Mouse (Mus musculus) lung, postnatal 0 days (tissue): ENCODE data around the gene Tnfaip3. TPM values are rescaled to one million over a fixed set of nuclear protein-coding genes. Genes with fewer than 3 reads are reported as not detected.

Experiments
- ATAC-seq: fragments of 200-750 bp; cut with Nextera tagmentation; 2 replicates; pipeline ENCODE4 v1.8.0; 2017; ENCODE audit warnings: moderate library complexity
- DNase-seq: peaks from one replicate; pipeline ENCODE4 v3.0.0-alpha.2; 2016; ENCODE audit warnings: low spot score
- H3K27ac ChIP-seq: fragments of 300-500 bp; sonication (generic); 2 replicates; pipeline ENCODE4 v1.5.1; 2014; ENCODE audit warnings: antibody characterized with exemption, mild to moderate bottlenecking, low read length, mixed read lengths
- H3K27me3 ChIP-seq: fragments of 300-500 bp; sonication (generic); replicated peaks from 2 replicates; pipeline ENCODE4 v1.6.1; 2014; ENCODE audit warnings: low read length, mixed read lengths; ENCODE audit not compliant: insufficient read depth
- H3K36me3 ChIP-seq: fragments of 300-500 bp; sonication (generic); 2 replicates; pipeline ENCODE4 v1.6.1; 2014; ENCODE audit warnings: low read length, mixed read lengths; ENCODE audit not compliant: insufficient read depth
- H3K4me1 ChIP-seq: fragments of 300-500 bp; sonication (generic); 2 replicates; pipeline ENCODE4 v1.6.1; 2014; ENCODE audit warnings: antibody characterized with exemption, low read depth, low read length, mixed read lengths; ENCODE audit not compliant: insufficient read depth
- H3K4me2 ChIP-seq: fragments of 300-500 bp; sonication (generic); replicated peaks from 2 replicates; pipeline ENCODE4 v1.6.1; 2014; ENCODE audit warnings: low read depth, mild to moderate bottlenecking, low read length, moderate library complexity, mixed read lengths
- H3K4me3 ChIP-seq: fragments of 300-500 bp; sonication (generic); 2 replicates; pipeline ENCODE4 v1.5.1; 2014; ENCODE audit warnings: low read depth, low read length
- H3K9ac ChIP-seq: fragments of 300-500 bp; sonication (generic); replicated peaks from 2 replicates; pipeline ENCODE4 v1.6.1; 2014; ENCODE audit warnings: low read depth, mild to moderate bottlenecking
- H3K9me3 ChIP-seq: fragments of 300-500 bp; sonication (generic); 2 replicates; pipeline ENCODE4 v1.6.1; 2016; ENCODE audit warnings: low read length, mixed read lengths
- CTCF ChIP-seq: IDR thresholded peaks from 2 replicates; pipeline ENCODE4 v1.5.1; 2016; ENCODE audit warnings: antibody characterized with exemption, mild to moderate bottlenecking
- EP300 ChIP-seq: IDR thresholded peaks from 2 replicates; pipeline ENCODE4 v1.6.1; 2016; ENCODE audit warnings: antibody characterized with exemption, mild to moderate bottlenecking, control low read depth
- WGBS: fragments of 180-500 bp; shearing (Covaris S2); extraction: QIAGEN DNeasy Blood & Tissue Kit; methylation state at CpG from one replicate; pipeline ENCODE4 v1.1.7; 2014; 5-methylcytosine and 5-hydroxymethylcytosine counted together
- polyA plus RNA-seq: library from polyadenylated mRNA; unstranded; fragments of >200 nt; fragmentation: Nextera tagmentation; extraction: Ambion mirVana; gene quantifications from 2 replicates; pipeline ENCODE4 v1.2.1, GENCODE M21; 2015

The Tnfaip3 gene
- polyA plus RNA-seq, 1 experiment from 2014 or later, result 4.9 TPM

- H3K27ac ChIP-seq, result no peak overlapping the region
- H3K27me3 ChIP-seq, result no peaks in the 10 kb centered on the region
- H3K36me3 ChIP-seq, result peaks cover 6% of the 10 kb centered on the region
- no peak for DNase-seq
- H3K9me3 ChIP-seq, result no peaks in the 10 kb centered on the region
- H3K4me1 ChIP-seq, result peaks cover 16% of the 10 kb centered on the region; the same call in 1 of the 2 replicates
- H3K4me2 ChIP-seq, result no peak overlapping the region
- no peak overlapping the region for H3K9ac ChIP-seq
- no peak for ATAC-seq
- 66% methylated on average over 7 of the region's 7 CpGs for WGBS
- TF ChIP-seq CTCF (no peak), EP300 (no peak)
- no peak overlapping the region for H3K4me3 ChIP-seq
Observed at GRCm38 (mm10) chr10:19011832-19012440, 3.5 kb downstream of the Tnfaip3 start.

GRCm38 (mm10) chr10:19010414-19010813, 5.0 kb downstream of the Tnfaip3 start:
- Histone ChIP-seq H3K4me1 (peaks cover 16% of the 10 kb centered on the region; the same call in 1 of the 2 replicates), H3K4me2 (no peak overlapping the region), H3K27me3 (no peaks in the 10 kb centered on the region), H3K36me3 (peaks cover 18% of the 10 kb centered on the region), H3K4me3 (no peak overlapping the region), H3K9ac (no peak overlapping the region), H3K9me3 (no peaks in the 10 kb centered on the region), H3K27ac (no peak overlapping the region)
- DNase-seq (no peak), ATAC-seq (no peak)
- TF ChIP-seq EP300 (no peak), CTCF (no peak)
- WGBS, result 87% methylated on average over 8 of the region's 8 CpGs

GRCm38 (mm10) chr10:19009186-19009672, 6.2 kb downstream of the Tnfaip3 start:
- WGBS, result 23% methylated on average over 8 of the region's 8 CpGs
- Histone ChIP-seq H3K36me3 (peaks cover 30% of the 10 kb centered on the region), H3K4me3 (no peak overlapping the region), H3K4me1 (peaks cover 13% of the 10 kb centered on the region; the same call in 1 of the 2 replicates), H3K4me2 (peak overlapping the region; percentile 25; the same call in 1 of the 2 replicates), H3K9me3 (no peaks in the 10 kb centered on the region), H3K27me3 (no peaks in the 10 kb centered on the region), H3K27ac (no peak overlapping the region), H3K9ac (no peak overlapping the region)
- DNase-seq, result peak; percentile 81
- no peak for TF ChIP-seq CTCF
- TF ChIP-seq EP300, result peak; percentile 78
- peak; percentile 80 for ATAC-seq

- Histone ChIP-seq H3K27ac (peak overlapping the region; percentile 52; the same call in 1 of the 2 replicates), H3K36me3 (peaks cover 35% of the 10 kb centered on the region), H3K9me3 (no peaks in the 10 kb centered on the region), H3K4me3 (no peak overlapping the region), H3K4me1 (peaks cover 12% of the 10 kb centered on the region; the same call in 1 of the 2 replicates), H3K9ac (no peak overlapping the region), H3K4me2 (no peak overlapping the region; the same call in 1 of the 2 replicates), H3K27me3 (no peaks in the 10 kb centered on the region)
- 70% methylated on average over 4 of the region's 4 CpGs for WGBS
- TF ChIP-seq CTCF (no peak), EP300 (no peak)
- no peak for DNase-seq
- ATAC-seq, result peak; percentile 49
Observed at GRCm38 (mm10) chr10:19008607-19008940, 6.9 kb downstream of the Tnfaip3 start.

- H3K27ac ChIP-seq, result peak overlapping the region; percentile 52; the same call in 1 of the 2 replicates
- H3K27me3 ChIP-seq, result no peaks in the 10 kb centered on the region
- H3K4me2 ChIP-seq, result no peak overlapping the region
- H3K9me3 ChIP-seq, result no peaks in the 10 kb centered on the region
- WGBS, result 51% methylated on average over 8 of the region's 8 CpGs
- H3K4me3 ChIP-seq, result no peak overlapping the region
- no peak for DNase-seq
- TF ChIP-seq EP300 (no peak), CTCF (no peak)
- H3K4me1 ChIP-seq, result peaks cover 8% of the 10 kb centered on the region; the same call in 1 of the 2 replicates
- ATAC-seq, result peak; percentile 51
- H3K36me3 ChIP-seq, result peaks cover 40% of the 10 kb centered on the region
- H3K9ac ChIP-seq, result no peak overlapping the region
Observed at GRCm38 (mm10) chr10:19007897-19008606, 7.4 kb downstream of the Tnfaip3 start.

- Histone ChIP-seq H3K27ac (no peak overlapping the region), H3K4me2 (no peak overlapping the region), H3K9me3 (no peaks in the 10 kb centered on the region), H3K9ac (no peak overlapping the region), H3K36me3 (peaks cover 42% of the 10 kb centered on the region), H3K27me3 (no peaks in the 10 kb centered on the region), H3K4me1 (no peaks in the 10 kb centered on the region), H3K4me3 (no peak overlapping the region)
- WGBS, result 78% methylated on average over 12 of the region's 12 CpGs
- DNase-seq (no peak), ATAC-seq (no peak)
- no peak for TF ChIP-seq CTCF
- no peak for TF ChIP-seq EP300
Observed at GRCm38 (mm10) chr10:19002091-19002785, 13.2 kb downstream of the Tnfaip3 start.
